Mouse (Mus musculus) bone marrow, adult 2 months (tissue): ENCODE measurements around the gene Ripply2. TPM values are rescaled to one million over a fixed set of nuclear protein-coding genes. Genes with fewer than 3 reads are reported as not detected.

ENCODE experiments used
- H3K27ac ChIP-seq: fragments of 200-500 bp; 2 replicates; pipeline ENCODE4 v1.5.1; 2012; ENCODE audit warnings: low read depth, mild to moderate bottlenecking, control low read depth, inconsistent platforms, low read length; ENCODE audit not compliant: control insufficient read depth, poor library complexity, insufficient read depth
- H3K4me1 ChIP-seq: fragments of 200-500 bp; 2 replicates; pipeline ENCODE4 v1.6.1; 2011; ENCODE audit warnings: low read length; ENCODE audit not compliant: control insufficient read depth, insufficient read depth
- H3K4me3 ChIP-seq: fragments of 200-500 bp; replicated peaks from 2 replicates; pipeline ENCODE3; 2011; ENCODE audit warnings: mild to moderate bottlenecking, low read depth, low read length, control low read depth; ENCODE audit not compliant: control insufficient read depth
- CTCF ChIP-seq: fragments of 200-500 bp; IDR thresholded peaks from 2 replicates; pipeline ENCODE4 v1.5.1; 2011; ENCODE audit warnings: low read length, control low read depth; ENCODE audit not compliant: control insufficient read depth, insufficient read depth
- POLR2A ChIP-seq: fragments of 200-500 bp; IDR thresholded peaks from 2 replicates; pipeline ENCODE4 v1.6.1; 2011; ENCODE audit warnings: low read depth, mild to moderate bottlenecking, control low read depth, low read length, borderline replicate concordance; ENCODE audit not compliant: control insufficient read depth
- WGBS: fragments of 180-500 bp; shearing (Covaris S2); methylation state at CpG from one replicate; pipeline ENCODE4 v1.1.7; 2018; 5-methylcytosine and 5-hydroxymethylcytosine counted together
- polyA plus RNA-seq: library from polyadenylated mRNA; stranded (reverse); fragments of >200 nt; gene quantifications from 2 replicates; pipeline ENCODE4 v1.2.4, GENCODE M21; 2011; ENCODE audit warnings: low replicate concordance; ENCODE audit not compliant: missing spikeins, insufficient read depth, insufficient read length

The Ripply2 gene
- polyA plus RNA-seq, 1 experiment: not detected

- H3K4me1 ChIP-seq: no peaks in the 10 kb centered on the region
- H3K27ac ChIP-seq: no peak overlapping the region
- 82% methylated on average over 4 of the region's 4 CpGs for WGBS
- no peak overlapping the region for H3K4me3 ChIP-seq
- TF ChIP-seq CTCF (no peak), POLR2A (no peak)
Observed at GRCm38 (mm10) chr9:87049425-87049824, 34.1 kb downstream of the Ripply2 start.

- Histone ChIP-seq H3K27ac (no peak overlapping the region), H3K4me3 (no peak overlapping the region), H3K4me1 (no peaks in the 10 kb centered on the region)
- no peak for TF ChIP-seq CTCF
- TF ChIP-seq POLR2A: no peak
- WGBS: 86% methylated on average over 11 of the region's 11 CpGs
Observed at GRCm38 (mm10) chr9:87055547-87056235, 40.4 kb downstream of the Ripply2 start.

- 83% methylated on average over 5 of the region's 5 CpGs for WGBS
Observed at GRCm38 (mm10) chr9:87062337-87062736, 47.0 kb downstream of the Ripply2 start.

GRCm38 (mm10) chr9:87068160-87068559 is 52.8 kb downstream of the Ripply2 start:
- no peak for TF ChIP-seq CTCF
- TF ChIP-seq POLR2A: no peak
- Histone ChIP-seq H3K27ac (no peak overlapping the region), H3K4me1 (no peaks in the 10 kb centered on the region; the same call in 1 of the 2 replicates), H3K4me3 (no peak overlapping the region)
- 39% methylated on average over 1 of the region's 1 CpGs for WGBS

More at GRCm38 (mm10) chr9:87062337-87062736, 47.0 kb downstream of the Ripply2 start:
- H3K27ac ChIP-seq: no peak overlapping the region
- no peak overlapping the region for H3K4me3 ChIP-seq
- TF ChIP-seq POLR2A (no peak), CTCF (no peak)
- no peaks in the 10 kb centered on the region; the same call in 1 of the 2 replicates for H3K4me1 ChIP-seq

Other genes with a start within 250 kb of the Ripply2 start
- 0.85 TPM in 1 of 2 replicates, not detected in the other for gene Snap91, start 134.9 kb upstream of the Ripply2 start, polyA plus RNA-seq
- 39.5 and 75.2 TPM in 2 replicates for gene Cyb5r4, start 6.5 kb downstream of the Ripply2 start, polyA plus RNA-seq
- not detected in 2 replicates for gene Mrap2, start 128.8 kb downstream of the Ripply2 start, polyA plus RNA-seq
- 2.9 and 5.0 TPM in 2 replicates for gene Cep162, start 240.0 kb downstream of the Ripply2 start, polyA plus RNA-seq